Mouse (Mus musculus): Measurements from ENCODE around the gene Vcam1. TPM values are rescaled to one million over a fixed set of nuclear protein-coding genes. Genes with fewer than 3 reads are reported as not detected.

Vcam1 gene
- total RNA-seq (2014; rRNA removed; ENCODE audit: low replicate concordance) (52.1 and 62.4 TPM in 2 replicates), polyA plus RNA-seq (2015; fragmentation: Nextera tagmentation; extraction: Ambion mirVana) (49.3 and 51.3 TPM in 2 replicates)

- Histone ChIP-seq H3K9me3 (replicated peaks; ENCODE audit: control insufficient read depth, low read length) (no peaks in the 10 kb centered on the region), H3K4me2 (ENCODE audit: low read depth, low read length) (peak within 1 kb of the TSS; percentile 82), H3K4me3 (ENCODE audit: low read depth, low read length) (peak within 1 kb of the TSS; percentile 64), H3K27ac (ENCODE audit: low read depth) (peak within 1 kb of the TSS; percentile 84), H3K4me1 (ENCODE audit: control insufficient read depth, insufficient read depth) (peaks cover 14% of the 10 kb centered on the region), H3K27me3 (ENCODE audit: control insufficient read depth, insufficient read depth, low read length) (no peaks in the 10 kb centered on the region), H3K9ac (replicated peaks; ENCODE audit: low read depth, low read length) (peak within 1 kb of the TSS; percentile 73), H3K36me3 (replicated peaks; ENCODE audit: control insufficient read depth, insufficient read depth, low read length) (peaks cover 2% of the 10 kb centered on the region)
- DNase-seq (ENCODE audit: low spot score), result peak; percentile 70
- 6% methylated on average over 9 of the region's 9 CpGs for WGBS
- TF ChIP-seq EP300 (IDR thresholded peaks at IDR 0.05; ENCODE audit: low read depth) (no peak), CTCF (IDR thresholded peaks at IDR 0.05; ENCODE audit: low read depth) (no peak)
- peak; percentile 54; the same call in 1 of the 2 replicates for ATAC-seq (ENCODE audit: insufficient read depth, low read depth)
Measured at GRCm38 (mm10) chr3:116129259-116129738, at the start of gene Vcam1. Vcam1 (minus strand) TSS chr3:116129688.

GRCm38 (mm10) chr3:116175106-116175505, 45.6 kb upstream of the Vcam1 start:
- H3K9ac ChIP-seq (replicated peaks; ENCODE audit: low read depth, low read length), result no peak overlapping the region
- H3K9me3 ChIP-seq (replicated peaks; ENCODE audit: control insufficient read depth, low read length), result no peaks in the 10 kb centered on the region
- TF ChIP-seq EP300 (IDR thresholded peaks at IDR 0.05; ENCODE audit: low read depth), result no peak
- no peak overlapping the region for H3K4me3 ChIP-seq (ENCODE audit: low read depth, low read length)
- H3K4me1 ChIP-seq (ENCODE audit: control insufficient read depth, insufficient read depth), result no peaks in the 10 kb centered on the region
- no peak overlapping the region for H3K27ac ChIP-seq (ENCODE audit: low read depth)
- DNase-seq (ENCODE audit: low spot score) (no peak), ATAC-seq (ENCODE audit: insufficient read depth, low read depth) (no peak)
- no peaks in the 10 kb centered on the region for H3K27me3 ChIP-seq (ENCODE audit: control insufficient read depth, insufficient read depth, low read length)
- 91% methylated on average over 5 of the region's 6 CpGs for WGBS
- no peak overlapping the region for H3K4me2 ChIP-seq (ENCODE audit: low read depth, low read length)
- H3K36me3 ChIP-seq (replicated peaks; ENCODE audit: control insufficient read depth, insufficient read depth, low read length), result no peaks in the 10 kb centered on the region

- ATAC-seq (ENCODE audit: insufficient read depth, low read depth) (no peak), DNase-seq (ENCODE audit: low spot score) (no peak)
- Histone ChIP-seq H3K9me3 (replicated peaks; ENCODE audit: control insufficient read depth, low read length) (no peaks in the 10 kb centered on the region), H3K9ac (replicated peaks; ENCODE audit: low read depth, low read length) (no peak overlapping the region), H3K27me3 (ENCODE audit: control insufficient read depth, insufficient read depth, low read length) (no peaks in the 10 kb centered on the region), H3K36me3 (replicated peaks; ENCODE audit: control insufficient read depth, insufficient read depth, low read length) (no peaks in the 10 kb centered on the region), H3K4me3 (ENCODE audit: low read depth, low read length) (no peak overlapping the region), H3K27ac (ENCODE audit: low read depth) (no peak overlapping the region), H3K4me1 (ENCODE audit: control insufficient read depth, insufficient read depth) (no peaks in the 10 kb centered on the region), H3K4me2 (ENCODE audit: low read depth, low read length) (no peak overlapping the region)
- TF ChIP-seq CTCF (IDR thresholded peaks at IDR 0.05; ENCODE audit: low read depth), result no peak
- no peak for TF ChIP-seq EP300 (IDR thresholded peaks at IDR 0.05; ENCODE audit: low read depth)
- 50% methylated on average over 5 of the region's 5 CpGs for WGBS
Measured at GRCm38 (mm10) chr3:116171461-116171860, 42.0 kb upstream of the Vcam1 start.

- Histone ChIP-seq H3K9me3 (replicated peaks; ENCODE audit: control insufficient read depth, low read length) (no peaks in the 10 kb centered on the region), H3K4me1 (ENCODE audit: control insufficient read depth, insufficient read depth) (no peaks in the 10 kb centered on the region), H3K36me3 (replicated peaks; ENCODE audit: control insufficient read depth, insufficient read depth, low read length) (no peaks in the 10 kb centered on the region), H3K9ac (replicated peaks; ENCODE audit: low read depth, low read length) (no peak overlapping the region), H3K4me3 (ENCODE audit: low read depth, low read length) (no peak overlapping the region), H3K27ac (ENCODE audit: low read depth) (no peak overlapping the region), H3K4me2 (ENCODE audit: low read depth, low read length) (no peak overlapping the region), H3K27me3 (ENCODE audit: control insufficient read depth, insufficient read depth, low read length) (no peaks in the 10 kb centered on the region)
- ATAC-seq (ENCODE audit: insufficient read depth, low read depth), result no peak
- WGBS, result 71% methylated on average over 2 of the region's 2 CpGs
- TF ChIP-seq EP300 (IDR thresholded peaks at IDR 0.05; ENCODE audit: low read depth) (no peak), CTCF (IDR thresholded peaks at IDR 0.05; ENCODE audit: low read depth) (no peak)
- no peak for DNase-seq (ENCODE audit: low spot score)
Measured at GRCm38 (mm10) chr3:116168056-116168455, 38.6 kb upstream of the Vcam1 start.

GRCm38 (mm10) chr3:116166296-116166695, 36.8 kb upstream of the Vcam1 start:
- H3K27ac ChIP-seq (ENCODE audit: low read depth), result no peak overlapping the region
- TF ChIP-seq CTCF (IDR thresholded peaks at IDR 0.05; ENCODE audit: low read depth) (no peak), EP300 (IDR thresholded peaks at IDR 0.05; ENCODE audit: low read depth) (no peak)
- no peak overlapping the region for H3K9ac ChIP-seq (replicated peaks; ENCODE audit: low read depth, low read length)
- WGBS, result 71% methylated on average over 8 of the region's 8 CpGs
- DNase-seq (ENCODE audit: low spot score), result no peak
- ATAC-seq (ENCODE audit: insufficient read depth, low read depth), result no peak
- no peaks in the 10 kb centered on the region for H3K36me3 ChIP-seq (replicated peaks; ENCODE audit: control insufficient read depth, insufficient read depth, low read length)
- no peaks in the 10 kb centered on the region for H3K27me3 ChIP-seq (ENCODE audit: control insufficient read depth, insufficient read depth, low read length)
- H3K4me2 ChIP-seq (ENCODE audit: low read depth, low read length), result no peak overlapping the region
- H3K9me3 ChIP-seq (replicated peaks; ENCODE audit: control insufficient read depth, low read length), result no peaks in the 10 kb centered on the region
- H3K4me1 ChIP-seq (ENCODE audit: control insufficient read depth, insufficient read depth), result no peaks in the 10 kb centered on the region
- no peak overlapping the region for H3K4me3 ChIP-seq (ENCODE audit: low read depth, low read length)

GRCm38 (mm10) chr3:116165030-116165429, 35.5 kb upstream of the Vcam1 start:
- H3K27me3 ChIP-seq (ENCODE audit: control insufficient read depth, insufficient read depth, low read length), result no peaks in the 10 kb centered on the region
- TF ChIP-seq EP300 (IDR thresholded peaks at IDR 0.05; ENCODE audit: low read depth) (no peak), CTCF (IDR thresholded peaks at IDR 0.05; ENCODE audit: low read depth) (no peak)
- 33% methylated on average over 1 of the region's 1 CpGs for WGBS
- ATAC-seq (ENCODE audit: insufficient read depth, low read depth), result no peak
- no peaks in the 10 kb centered on the region for H3K4me1 ChIP-seq (ENCODE audit: control insufficient read depth, insufficient read depth)
- H3K9ac ChIP-seq (replicated peaks; ENCODE audit: low read depth, low read length), result no peak overlapping the region
- DNase-seq (ENCODE audit: low spot score), result no peak
- no peak overlapping the region for H3K4me3 ChIP-seq (ENCODE audit: low read depth, low read length)
- no peaks in the 10 kb centered on the region for H3K9me3 ChIP-seq (replicated peaks; ENCODE audit: control insufficient read depth, low read length)
- H3K36me3 ChIP-seq (replicated peaks; ENCODE audit: control insufficient read depth, insufficient read depth, low read length), result no peaks in the 10 kb centered on the region
- H3K27ac ChIP-seq (ENCODE audit: low read depth), result no peak overlapping the region
- H3K4me2 ChIP-seq (ENCODE audit: low read depth, low read length), result no peak overlapping the region

Data from heart, postnatal 0 days (tissue).